Mouse (Mus musculus) MEL (cell line): ENCODE data around the gene 1700024G13Rik.

Experiments used
- CTCF ChIP-seq, 3 experiments: IDR thresholded peaks in 2 of 3; conservative IDR thresholded peaks in 1 of 3; 2 replicates each; pipeline ENCODE4 v1.5.1; 2011 to 2012; ENCODE audit warnings: low read length in 3 of 3, low read depth in 2 of 3, mild to moderate bottlenecking in 2 of 3, improper control_type of control experiment in 1 of 3, inconsistent platforms in 1 of 3, mixed read lengths in 1 of 3, moderate library complexity in 1 of 3; ENCODE audit not compliant: control insufficient read depth in 1 of 3, insufficient read depth in 1 of 3, poor library complexity in 1 of 3, severe bottlenecking in 1 of 3
- EP300 ChIP-seq, 2 experiments: IDR thresholded peaks; 2 replicates each; pipeline ENCODE4 v1.6.1; 2011; ENCODE audit warnings: improper control_type of control experiment in 2 of 2, low read length in 2 of 2, low read depth in 1 of 2, mild to moderate bottlenecking in 1 of 2
- ETS1 ChIP-seq: IDR thresholded peaks from 2 replicates; pipeline ENCODE4 v1.6.1; 2012; ENCODE audit warnings: low read depth, mild to moderate bottlenecking, inconsistent platforms, low read length, improper control_type of control experiment, moderate library complexity
- MAX ChIP-seq: IDR thresholded peaks from 2 replicates; pipeline ENCODE4 v1.6.1; 2011; ENCODE audit warnings: low read length, improper control_type of control experiment
- MAZ ChIP-seq: IDR thresholded peaks from 2 replicates; pipeline ENCODE4 v1.6.1; 2012; ENCODE audit warnings: low read depth, mild to moderate bottlenecking, inconsistent platforms, low read length, improper control_type of control experiment
- POLR2A ChIP-seq, 2 experiments: IDR thresholded peaks; 2 replicates each; pipeline ENCODE4 v1.6.1; 2011 to 2012; ENCODE audit warnings: low read length in 2 of 2, mild to moderate bottlenecking in 2 of 2, control low read depth in 1 of 2, improper control_type of control experiment in 1 of 2, low read depth in 1 of 2, moderate library complexity in 1 of 2; ENCODE audit not compliant: control insufficient read depth in 1 of 2, insufficient read depth in 1 of 2, poor library complexity in 1 of 2
- POLR2AphosphoS2 ChIP-seq: IDR thresholded peaks from 2 replicates; pipeline ENCODE4 v1.6.1; 2011; ENCODE audit warnings: low read length, improper control_type of control experiment
- RCOR1 ChIP-seq: IDR thresholded peaks from 2 replicates; pipeline ENCODE4 v1.6.1; 2012; ENCODE audit warnings: low read depth, mild to moderate bottlenecking, inconsistent platforms, low read length, improper control_type of control experiment
- USF1 ChIP-seq: IDR thresholded peaks from 2 replicates; pipeline ENCODE4 v1.6.1; 2014; ENCODE audit warnings: low read depth, mild to moderate bottlenecking, inconsistent platforms, low read length, improper control_type of control experiment, moderate library complexity
- ZMIZ1 ChIP-seq: IDR thresholded peaks from 2 replicates; pipeline ENCODE4 v1.6.1; 2012; ENCODE audit warnings: low read depth, mild to moderate bottlenecking, inconsistent platforms, low read length, improper control_type of control experiment, moderate library complexity

- TF ChIP-seq USF1: no peak
- no peak for TF ChIP-seq ETS1
- TF ChIP-seq RCOR1: no peak
- TF ChIP-seq MAZ: no peak
- no peak for TF ChIP-seq POLR2AphosphoS2
- no peak for TF ChIP-seq CTCF (IDR thresholded peaks at IDR 0.05 in 2 of 3, conservative IDR thresholded peaks at IDR 0.05 in 1 of 3; ENCODE audit: control insufficient read depth in 1 of 3, insufficient read depth in 1 of 3, low read depth in 2 of 3, low read length in 3 of 3, poor library complexity in 1 of 3, severe bottlenecking in 1 of 3)
- TF ChIP-seq EP300 (IDR thresholded peaks at IDR 0.05; ENCODE audit: low read depth in 1 of 2, low read length in 2 of 2): no peak
- TF ChIP-seq ZMIZ1: no peak
- no peak for TF ChIP-seq MAX
- no peak for TF ChIP-seq POLR2A (IDR thresholded peaks at IDR 0.05; ENCODE audit: control insufficient read depth in 1 of 2, insufficient read depth in 1 of 2, low read depth in 1 of 2, low read length in 2 of 2, poor library complexity in 1 of 2)
These were observed at the start of gene 1700024G13Rik for GRCm38 (mm10) chr14:32388196-32388595.
